Mouse (Mus musculus) ES-E14 (cell line): ENCODE measurements around the gene Pth1r. TPM values are rescaled to one million over a fixed set of nuclear protein-coding genes. Genes with fewer than 3 reads are reported as not detected.

Experiments used
- DNase-seq: peaks from one replicate; pipeline ENCODE4 v3.0.0-alpha.2; 2013; ENCODE audit warnings: low read depth, low spot score
- H3K27ac ChIP-seq: 2 replicates; pipeline ENCODE4 v1.5.1; 2012; ENCODE audit warnings: low read depth, mild to moderate bottlenecking, low read length, moderate library complexity, mixed read lengths; ENCODE audit not compliant: poor library complexity, insufficient read depth, severe bottlenecking
- H3K36me3 ChIP-seq: 2 replicates; pipeline ENCODE4 v1.6.1; 2012; ENCODE audit warnings: mild to moderate bottlenecking, low read length, moderate library complexity, mixed read lengths; ENCODE audit not compliant: control insufficient read depth, poor library complexity, insufficient read depth, severe bottlenecking
- H3K4me1 ChIP-seq, 2 experiments: fragments of 150-350 bp in 1 of 2; sonication (generic) in 1 of 2; 2 replicates each; pipeline ENCODE4 v1.6.1; 2012; ENCODE audit warnings: low read length in 2 of 2, mild to moderate bottlenecking in 1 of 2, mixed read lengths in 1 of 2; ENCODE audit not compliant: control insufficient read depth in 2 of 2, insufficient read depth in 2 of 2, poor library complexity in 1 of 2
- H3K4me3 ChIP-seq, 2 experiments: fragments of 150-350 bp in 1 of 2; sonication (generic) in 1 of 2; 2 replicates each; pipeline ENCODE4 v1.5.1; 2012; ENCODE audit warnings: low read length in 2 of 2, low read depth in 1 of 2, mild to moderate bottlenecking in 1 of 2, mixed read lengths in 1 of 2; ENCODE audit not compliant: insufficient read depth in 1 of 2, poor library complexity in 1 of 2, severe bottlenecking in 1 of 2
- H3K9ac ChIP-seq: 2 replicates; pipeline ENCODE4 v1.6.1; 2012; ENCODE audit warnings: low read depth, mild to moderate bottlenecking, low read length, mixed read lengths; ENCODE audit not compliant: poor library complexity, insufficient read depth, severe bottlenecking
- H3K9me3 ChIP-seq: fragments of 150-350 bp; sonication (generic); 2 replicates; pipeline ENCODE4 v1.6.1; 2012; ENCODE audit warnings: low read depth, mild to moderate bottlenecking, low read length; ENCODE audit not compliant: control insufficient read depth, insufficient read depth
- CHD2 ChIP-seq: IDR thresholded peaks from 2 replicates; pipeline ENCODE4 v1.6.1; 2014; ENCODE audit warnings: mild to moderate bottlenecking, low read depth, low read length, inconsistent platforms
- HCFC1 ChIP-seq: IDR thresholded peaks from 2 replicates; pipeline ENCODE4 v1.6.1; 2012; ENCODE audit warnings: low read length, inconsistent platforms, borderline replicate concordance; ENCODE audit not compliant: insufficient read depth
- MAFK ChIP-seq: IDR thresholded peaks from 2 replicates; pipeline ENCODE4 v1.6.1; 2014; ENCODE audit warnings: mild to moderate bottlenecking, low read depth, low read length, inconsistent platforms; ENCODE audit not compliant: insufficient read depth
- ZC3H11A ChIP-seq: IDR thresholded peaks from 2 replicates; pipeline ENCODE4 v1.6.1; 2012; ENCODE audit warnings: low read depth, mild to moderate bottlenecking, inconsistent platforms, low read length, borderline replicate concordance
- ZNF384 ChIP-seq: IDR thresholded peaks from 2 replicates; pipeline ENCODE4 v1.6.1; 2012; ENCODE audit warnings: low read depth, low read length, inconsistent platforms
- in situ Hi-C, 2 experiments: fragments of 600-800 bp; cut with MboI; formaldehyde crosslinking; loops; one replicate each; pipeline ENCODE4 v1.15.1; 2025; ENCODE audit warnings: low sequenced_read_pairs in 2 of 2, inconsistent platforms in 1 of 2; ENCODE audit not compliant: unreplicated experiment in 2 of 2
- total RNA-seq: library from RNA; depleted of rRNA; stranded (reverse); fragments of 300-350 nt; gene quantifications from 2 replicates; pipeline ENCODE4 v1.2.3, GENCODE M21; 2012

Gene Pth1r
- total RNA-seq, 1 experiment = 6.8 TPM

- H3K27ac ChIP-seq = no peak overlapping the region
- TF ChIP-seq ZNF384 (no peak), HCFC1 (no peak), ZC3H11A (no peak), MAFK (no peak), CHD2 (no peak)
- peak overlapping the region; percentile 18; the same call in 1 of the 2 replicates for H3K9ac ChIP-seq
- H3K36me3 ChIP-seq = no peaks in the 10 kb centered on the region
- peak overlapping the region; percentile 40 to 65 for H3K4me3 ChIP-seq
- peaks cover 4 to 5% of the 10 kb centered on the region in 2 experiments; a peak in 2 of 4 replicates for H3K4me1 ChIP-seq
- H3K9me3 ChIP-seq = no peaks in the 10 kb centered on the region
- in situ Hi-C loops = no loop called here
- DNase-seq = no peak
Observed at GRCm38 (mm10) chr9:110733102-110733501, 13.8 kb downstream of the Pth1r start.

- Histone ChIP-seq H3K4me1 (peaks cover 4 to 6% of the 10 kb centered on the region in 2 experiments; a peak in 2 of 4 replicates), H3K36me3 (no peaks in the 10 kb centered on the region), H3K4me3 (peak overlapping the region; percentile 40 to 65), H3K9me3 (no peaks in the 10 kb centered on the region), H3K27ac (no peak overlapping the region), H3K9ac (peak overlapping the region; percentile 18; the same call in 1 of the 2 replicates)
- in situ Hi-C loops = no loop called here
- no peak for TF ChIP-seq HCFC1
- TF ChIP-seq ZC3H11A = no peak
- peak; percentile 78 for DNase-seq
Observed at GRCm38 (mm10) chr9:110732623-110733022, 14.3 kb downstream of the Pth1r start.

DNA sequence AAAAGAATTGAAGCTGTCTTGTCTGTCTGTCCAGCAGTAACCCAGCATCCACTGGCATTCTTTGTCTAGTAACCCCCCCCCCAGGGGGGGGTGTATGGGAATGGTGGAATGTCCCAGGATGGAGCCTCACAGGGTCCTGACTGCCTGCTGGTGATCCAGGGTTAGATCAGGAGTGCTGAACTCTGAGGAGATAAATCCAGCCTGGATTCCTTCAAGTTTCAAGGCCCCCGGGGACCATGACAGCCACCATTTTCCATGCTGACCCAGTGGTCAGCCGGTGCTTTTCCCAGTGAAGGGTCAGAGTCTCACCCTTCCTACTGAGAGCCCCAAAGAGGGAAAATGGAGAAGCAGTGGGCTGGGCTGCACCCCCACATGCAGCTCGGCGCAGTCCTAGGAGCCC lies 15.1 kb downstream of the Pth1r start:
- in situ Hi-C loops = no loop called here
- no peak overlapping the region for H3K9ac ChIP-seq

DNA sequence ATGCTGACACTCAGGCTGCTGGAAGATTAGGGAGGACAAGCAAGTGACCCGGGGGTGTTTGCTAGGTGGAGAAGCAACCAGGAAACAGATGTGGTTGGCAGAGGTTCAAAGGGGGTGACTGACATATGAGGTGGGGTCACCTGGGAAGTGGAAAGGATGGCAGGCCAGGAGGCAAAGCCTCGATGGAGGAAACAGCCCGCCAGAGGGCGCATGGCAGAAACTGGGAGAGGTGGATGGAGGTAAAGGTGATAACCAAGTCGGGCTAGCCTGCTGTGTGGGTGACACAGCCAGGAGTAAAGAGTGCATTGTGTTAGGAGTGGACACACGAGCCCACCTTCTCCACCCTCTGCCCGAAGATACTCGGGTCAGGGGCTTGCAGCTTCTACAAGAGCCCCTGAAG lies 17.1 kb downstream of the Pth1r start:
- DNase-seq = no peak
- Histone ChIP-seq H3K9me3 (no peaks in the 10 kb centered on the region), H3K27ac (no peak overlapping the region), H3K36me3 (no peaks in the 10 kb centered on the region), H3K9ac (no peak overlapping the region), H3K4me1 (peaks cover 7 to 19% of the 10 kb centered on the region in 2 experiments; a peak in 3 of 4 replicates), H3K4me3 (no peak overlapping the region)
- no peak for TF ChIP-seq MAFK
- in situ Hi-C loops = no loop called here

More for the DNA sequence above, 15.1 kb downstream of the Pth1r start:
- no peaks in the 10 kb centered on the region for H3K9me3 ChIP-seq
- no peak overlapping the region for H3K27ac ChIP-seq
- H3K4me3 ChIP-seq = no peak overlapping the region
- no peaks in the 10 kb centered on the region for H3K36me3 ChIP-seq
- no peak for TF ChIP-seq HCFC1
- TF ChIP-seq ZNF384 = no peak
- no peak for TF ChIP-seq ZC3H11A
- TF ChIP-seq MAFK = no peak
- no peak for TF ChIP-seq CHD2
- no peak for DNase-seq
- peaks cover 4 to 13% of the 10 kb centered on the region in 2 experiments; a peak in 2 of 4 replicates for H3K4me1 ChIP-seq

- TF ChIP-seq CHD2 = no peak
- no peak for TF ChIP-seq ZC3H11A
- TF ChIP-seq ZNF384 = no peak
- no peak for TF ChIP-seq MAFK
- no peak for TF ChIP-seq HCFC1
- in situ Hi-C loops = no loop called here
- H3K4me1 ChIP-seq = peaks cover 3 to 16% of the 10 kb centered on the region in 2 experiments; a peak in 2 of 4 replicates
- no peaks in the 10 kb centered on the region for H3K9me3 ChIP-seq
- H3K9ac ChIP-seq = no peak overlapping the region
- no peaks in the 10 kb centered on the region for H3K36me3 ChIP-seq
- no peak overlapping the region for H3K27ac ChIP-seq
- no peak for DNase-seq
- H3K4me3 ChIP-seq = peak overlapping the region; percentile 53 to 54; a peak in 3 of 4 replicates
Observed at GRCm38 (mm10) chr9:110726867-110727266, 20.1 kb downstream of the Pth1r start.
